Mouse (Mus musculus): ENCODE data around the gene Il1f10.

Il1f10 gene

DNA sequence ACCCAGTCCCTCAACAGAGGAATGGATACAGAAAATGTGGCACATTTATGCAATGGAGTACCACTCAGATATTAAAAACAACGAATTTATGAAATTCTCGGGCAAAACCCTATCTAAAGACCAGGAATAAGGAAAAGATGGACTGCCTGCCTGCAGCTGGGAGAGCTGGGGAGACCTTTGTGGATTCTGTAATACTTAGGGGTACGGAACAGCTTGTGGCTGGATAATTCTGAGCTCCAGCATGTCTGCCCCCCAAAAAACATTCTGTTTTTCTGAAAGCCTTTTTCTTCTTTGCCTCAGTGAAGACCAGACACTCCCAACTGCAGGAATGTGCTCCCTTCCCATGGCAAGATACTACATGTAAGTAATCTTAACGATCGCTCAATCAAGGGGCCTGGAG lies at the start of gene Il1f10:
Il1f10 (plus strand) TSS at position 301 of the 400 bp plus-strand sequence.
- no peak for DNase-seq

GRCm38 (mm10) chr2:24267503-24267902 lies 23.5 kb upstream of the Il1f10 start:
- no peak for DNase-seq

DNA sequence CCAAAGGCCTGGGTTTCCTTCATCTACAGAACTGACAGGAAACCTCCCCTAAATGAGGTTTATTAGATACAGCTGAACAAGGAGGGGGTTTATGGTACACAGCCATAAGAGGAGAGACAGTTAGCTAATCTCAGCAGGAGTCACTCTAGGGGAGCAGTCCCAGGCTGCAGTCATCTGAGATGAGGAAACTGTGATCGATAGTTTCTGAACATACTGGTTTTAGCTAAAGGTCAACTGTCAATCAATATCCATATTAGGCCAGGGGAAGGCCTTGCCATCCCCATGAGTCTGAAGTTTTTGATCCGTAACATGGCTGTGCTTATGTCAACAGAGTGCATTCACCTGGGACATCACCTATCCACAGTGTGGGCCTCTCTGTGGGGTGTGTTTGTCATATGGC lies 17.4 kb upstream of the Il1f10 start:
- DNase-seq = no peak

- no peak for DNase-seq
These were observed 15.8 kb upstream of the Il1f10 start for GRCm38 (mm10) chr2:24275146-24275545.

GRCm38 (mm10) chr2:24276654-24277053 lies 14.3 kb upstream of the Il1f10 start, which contains the start of gene Il1f5:
TSS of gene Il1f5 (plus strand) at chr2:24276954.
- DNase-seq = no peak

- no peak for DNase-seq
These were observed 3.6 kb downstream of the Il1f10 start for GRCm38 (mm10) chr2:24294616-24295015.

GRCm38 (mm10) chr2:24296837-24297236 lies 5.8 kb downstream of the Il1f10 start:
- DNase-seq = peak in 1 of 2 experiments; percentile 55

DNA sequence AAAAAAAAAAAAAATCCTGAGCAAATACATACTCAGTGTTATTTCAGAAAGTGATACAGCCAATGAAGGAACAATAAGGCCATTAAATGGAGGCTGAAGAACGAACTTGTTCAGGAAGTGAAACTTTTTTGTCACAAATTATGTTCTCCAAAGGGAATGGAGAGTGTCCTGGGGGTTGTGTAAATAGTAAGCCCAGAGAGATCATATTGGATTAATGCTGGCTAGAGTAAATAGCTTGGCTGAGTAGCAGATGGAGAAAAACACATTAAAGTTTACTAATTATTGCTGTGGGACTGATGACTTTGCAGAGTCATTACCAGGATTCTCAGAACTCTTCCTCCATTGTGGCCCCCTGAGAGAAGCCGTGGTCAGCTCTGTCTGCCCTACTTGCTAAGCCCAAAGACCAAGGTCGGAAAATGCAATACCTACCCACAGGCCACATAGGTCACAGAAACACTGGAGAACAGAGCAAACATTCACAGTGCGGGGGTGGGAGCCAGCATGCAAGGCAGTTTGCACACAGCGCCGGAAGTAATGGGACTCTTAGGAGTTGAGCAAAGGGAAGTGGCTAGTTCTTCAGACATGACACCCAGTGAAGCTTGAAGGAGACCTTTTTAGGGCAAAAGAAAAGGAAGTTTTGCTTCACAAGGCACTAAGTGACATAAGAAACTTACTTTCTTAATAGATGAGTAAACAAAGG lies 20.5 kb downstream of the Il1f10 start:
- no peak for DNase-seq

GRCm38 (mm10) chr2:24316919-24317318 lies 25.9 kb downstream of the Il1f10 start:
- no peak for DNase-seq

DNA sequence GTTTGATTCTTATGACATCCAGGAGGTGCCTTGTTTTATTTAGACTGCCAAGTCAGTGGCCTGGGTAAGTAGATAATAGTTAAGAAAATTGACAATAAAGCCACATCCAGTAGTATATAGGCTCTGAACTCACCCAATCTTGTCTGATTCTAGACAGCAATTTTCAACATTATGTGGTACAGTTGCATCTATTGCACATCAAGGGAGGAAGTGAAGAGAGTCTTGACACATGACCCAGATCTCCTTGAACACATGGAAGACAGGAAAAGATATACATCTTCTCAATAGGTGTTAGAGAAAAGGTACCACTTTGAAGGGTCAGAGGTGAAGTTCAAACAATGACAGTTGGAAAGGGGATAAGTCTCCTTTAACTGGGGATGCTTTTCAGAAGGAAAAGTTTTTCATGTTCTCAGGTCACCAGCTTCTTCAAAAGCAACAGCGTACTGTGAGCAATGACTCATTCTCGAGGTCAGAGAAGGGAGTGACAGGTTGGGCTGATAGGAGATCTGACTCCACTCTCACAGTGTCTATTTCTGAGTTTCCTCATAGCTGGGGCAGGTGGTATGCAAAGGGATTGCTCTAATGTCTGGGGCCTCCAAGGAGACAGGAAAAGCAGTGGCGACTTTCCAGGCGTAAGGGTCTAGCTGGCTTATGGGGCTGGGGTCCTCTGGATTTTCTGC lies 27.1 kb downstream of the Il1f10 start:
- DNase-seq = no peak

DNA sequence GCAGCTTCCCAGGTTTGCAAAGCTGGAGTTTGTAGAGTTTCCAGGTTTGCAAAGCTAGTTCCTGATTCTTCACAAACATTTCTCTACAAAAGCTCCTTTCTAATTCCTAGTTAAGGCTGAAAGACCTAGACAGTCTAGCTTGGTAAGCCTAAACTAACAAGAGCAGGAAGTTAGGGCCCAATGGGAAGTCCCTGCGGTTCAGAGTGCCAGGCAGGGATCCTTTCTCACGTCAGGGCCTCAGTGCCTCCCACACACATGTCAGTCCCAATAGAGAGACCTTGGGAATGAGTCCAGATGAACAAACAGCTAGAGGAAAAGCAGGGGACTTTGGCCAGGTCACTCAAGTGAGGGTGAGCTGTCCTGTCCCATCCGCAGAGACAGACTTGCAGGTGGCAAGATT lies 44.3 kb downstream of the Il1f10 start:
- peak; percentile 3 to 39 for DNase-seq

- no peak for DNase-seq
These were observed 45.5 kb downstream of the Il1f10 start, which contains the start of gene Il1rn for GRCm38 (mm10) chr2:24336545-24336944. TSS of gene Il1rn (plus strand) at chr2:24336853.

GRCm38 (mm10) chr2:24341395-24341885 lies 50.4 kb downstream of the Il1f10 start:
- no peak for DNase-seq

All from kidney, postnatal 25 days (tissue).